Mouse (Mus musculus) layer of hippocampus, adult 18-20 months (tissue): ENCODE data around the gene Smim15. TPM values are rescaled to one million over a fixed set of nuclear protein-coding genes. Genes with fewer than 3 reads are reported as not detected.
A peak's percentile ranks its signal among the peaks of the same experiment; 100 is the strongest.

ENCODE experiments used
- DNase-seq, 2 experiments: peaks; one replicate each; pipeline ENCODE4 v3.0.0; 2022; ENCODE audit warnings: low spot score in 2 of 2
- long read RNA-seq: library from polyadenylated mRNA; stranded (forward); transcript quantifications from one replicate; pipeline ENCODE4 v2.0.0, GENCODE M21; 2021
- total RNA-seq, 2 experiments: library from RNA; stranded (reverse); gene quantifications; 2 replicates each; pipeline ENCODE4 v1.2.3; 2021

Gene Smim15
- 10 to 100 TPM; 58.2 to 59.3 TPM for total RNA-seq
- long read RNA-seq, transcript Smim15-205 (3 exons, 2,097 nt), result minor isoform, 5 of 29 reads
- long read RNA-seq, transcript Smim15-201 (3 exons, 1,918 nt), result major isoform, 20 of 29 reads
- long read RNA-seq, partial matches to known transcripts, result 0 of 29 reads
- long read RNA-seq, other reads (novel, unspliced or antisense), result 0 of 29 reads

GRCm38 (mm10) chr13:108044222-108044941 is at the start of gene Smim15:
TSS of gene Smim15 (plus strand) at chr13:108044446.
- DNase-seq, result peak; percentile 80 to 90

DNA sequence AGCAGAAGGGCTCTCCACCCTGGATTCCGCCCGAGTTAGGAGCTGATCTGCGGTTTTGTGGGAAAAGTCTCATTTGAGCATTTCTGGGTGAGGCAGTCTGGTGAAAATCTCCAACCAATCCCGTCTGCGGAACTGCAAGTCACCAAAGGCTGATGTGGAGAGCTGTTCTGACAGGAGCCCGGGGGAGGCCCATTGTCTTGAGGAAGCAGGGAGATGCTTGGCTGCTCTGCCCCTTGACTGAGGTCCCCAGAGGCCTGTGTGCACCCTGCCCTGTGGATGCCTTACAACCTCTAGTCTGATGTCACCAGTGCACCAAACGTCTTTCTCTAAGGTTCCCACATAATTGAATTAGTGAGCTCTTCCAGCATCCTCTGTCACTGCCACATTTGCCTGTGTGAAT is 49.0 kb upstream of the Smim15 start:
- DNase-seq, result no peak

- DNase-seq, result no peak
Measured at GRCm38 (mm10) chr13:107996301-107996700, 47.9 kb upstream of the Smim15 start.

DNA sequence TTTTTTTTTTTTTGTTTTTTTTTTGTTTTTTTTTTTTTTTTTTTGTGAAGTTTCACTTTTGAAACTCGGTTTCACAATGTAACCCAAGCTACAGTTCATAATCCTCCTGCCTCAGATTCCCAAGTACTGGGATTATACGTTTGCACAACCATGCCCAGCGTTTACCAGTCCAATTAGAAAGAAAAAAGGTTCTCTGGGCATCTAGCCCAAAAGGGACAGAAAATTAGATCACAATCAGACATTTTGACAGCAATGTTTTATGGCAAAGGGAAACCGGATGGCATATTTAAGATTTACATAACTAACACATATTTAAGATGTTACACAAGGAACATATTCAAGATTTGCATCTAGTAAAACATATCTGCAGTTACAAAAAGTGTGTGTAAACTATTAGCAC is 36.4 kb upstream of the Smim15 start:
- DNase-seq, result no peak

- DNase-seq, result no peak
Measured at GRCm38 (mm10) chr13:108013110-108013509, 31.1 kb upstream of the Smim15 start.

DNA sequence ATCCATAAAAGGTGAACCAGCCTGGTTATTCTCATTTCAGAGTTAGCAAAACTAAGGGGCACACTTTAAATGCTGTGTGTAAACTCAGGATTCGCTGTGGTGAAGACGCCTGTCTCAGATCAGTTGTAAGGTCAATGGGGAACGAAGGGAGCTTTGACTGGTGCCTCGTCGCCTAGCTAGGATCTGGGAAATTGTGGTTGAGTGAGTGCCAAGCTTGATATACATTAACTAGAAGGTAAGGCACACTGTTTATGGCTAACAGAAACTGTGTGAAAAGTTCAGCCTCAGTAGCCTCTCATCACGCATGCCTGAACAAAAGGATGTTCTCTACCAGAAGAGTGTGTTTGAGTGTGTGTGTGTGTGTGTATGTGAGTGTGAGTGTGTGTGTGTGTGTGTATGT is 30.4 kb upstream of the Smim15 start:
- no peak for DNase-seq

DNA sequence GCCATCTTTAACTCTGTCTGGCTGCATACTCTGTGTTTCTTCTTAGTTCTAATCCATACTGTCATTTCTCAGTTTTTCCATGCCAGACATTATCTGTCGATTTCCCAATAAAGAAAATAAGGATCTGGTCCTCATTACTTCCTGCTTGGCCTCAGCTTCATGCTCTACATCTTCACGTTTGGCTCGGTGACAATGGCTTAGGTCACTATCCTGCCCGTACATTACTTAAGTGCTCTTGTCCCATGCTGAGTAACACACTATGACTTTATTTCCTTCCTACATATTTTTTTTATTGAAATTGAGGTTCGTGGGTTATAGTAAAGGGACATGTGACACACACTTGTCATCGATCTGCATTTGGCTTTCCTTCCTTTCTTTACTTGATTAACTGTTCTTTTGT is 29.1 kb upstream of the Smim15 start:
- no peak for DNase-seq

DNA sequence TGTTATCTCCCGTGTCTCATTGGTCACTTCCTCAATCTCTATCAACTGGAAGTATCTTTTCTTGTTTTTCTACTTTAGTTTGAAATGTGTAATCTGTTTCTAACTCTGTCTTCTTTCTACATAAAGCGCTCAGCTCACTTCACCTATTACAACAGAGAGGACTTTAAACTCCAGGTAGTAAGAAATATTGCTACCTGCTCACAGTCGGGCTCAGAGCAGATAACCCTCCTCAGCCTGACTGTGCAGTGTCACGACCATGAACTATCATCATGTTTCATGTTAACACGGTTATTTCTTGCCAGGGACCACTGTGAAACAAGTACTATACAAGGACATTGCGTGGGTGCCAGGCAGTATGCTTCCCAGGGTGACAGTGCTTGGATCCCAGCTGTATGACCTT is 26.9 kb upstream of the Smim15 start:
- no peak for DNase-seq

- no peak for DNase-seq
Measured at GRCm38 (mm10) chr13:108025802-108026201, 18.4 kb upstream of the Smim15 start.

GRCm38 (mm10) chr13:108032789-108033188 is 11.5 kb upstream of the Smim15 start:
- DNase-seq, result no peak

- DNase-seq, result no peak
Measured at GRCm38 (mm10) chr13:108039375-108039774, 4.9 kb upstream of the Smim15 start.

GRCm38 (mm10) chr13:108039902-108040301 is 4.3 kb upstream of the Smim15 start:
- no peak for DNase-seq

- DNase-seq, result no peak
Measured at GRCm38 (mm10) chr13:108040451-108040850, 3.8 kb upstream of the Smim15 start.

DNA sequence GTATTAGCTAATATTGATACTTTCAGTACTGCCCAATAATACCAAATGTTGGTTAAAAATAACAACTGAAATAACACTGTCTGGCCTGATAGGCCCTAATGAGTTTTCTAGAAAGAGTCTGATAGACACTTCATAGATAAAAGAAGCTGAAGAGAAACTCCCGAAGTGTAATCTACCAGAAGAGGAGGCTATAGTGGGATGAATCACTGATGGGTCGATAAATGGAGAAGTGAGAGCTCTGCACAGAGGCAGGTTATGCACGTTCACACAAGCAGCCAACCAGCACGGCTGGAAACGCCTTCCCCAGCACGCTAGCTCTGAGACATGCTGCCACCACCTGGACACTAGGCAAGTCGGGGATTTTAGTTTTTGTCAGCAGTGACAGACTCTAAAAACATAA is 2.9 kb upstream of the Smim15 start:
- peak; percentile 68 to 78 for DNase-seq

- peak in 1 of 2 experiments; percentile 44 for DNase-seq
Measured at GRCm38 (mm10) chr13:108043431-108044221, 620 bp upstream of the Smim15 start.

GRCm38 (mm10) chr13:108045646-108046045 is 1.4 kb downstream of the Smim15 start:
- no peak for DNase-seq

GRCm38 (mm10) chr13:108046071-108046470 is 1.8 kb downstream of the Smim15 start:
- DNase-seq, result no peak

DNA sequence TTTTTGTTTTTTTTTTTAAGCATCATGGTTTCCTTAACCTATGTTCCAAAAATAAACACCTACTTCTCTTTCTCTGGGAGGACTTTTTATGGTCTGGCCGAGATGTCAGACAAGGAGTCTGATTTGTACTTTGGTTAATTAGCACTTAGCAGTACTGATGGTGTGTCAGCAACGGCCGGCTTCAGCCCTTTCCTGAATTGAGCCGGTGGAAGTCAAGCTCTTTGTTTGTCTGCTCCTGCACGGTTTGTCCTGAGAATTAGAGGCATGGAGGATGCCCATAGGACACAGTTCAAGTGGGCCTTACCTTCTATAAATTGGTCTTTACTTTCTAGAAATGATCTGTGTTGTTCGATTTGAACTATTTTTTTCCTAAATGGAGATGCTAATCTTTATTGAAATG is 2.6 kb downstream of the Smim15 start:
- no peak for DNase-seq

- DNase-seq, result peak in 1 of 2 experiments; percentile 43
Measured at GRCm38 (mm10) chr13:108047364-108047763, 3.1 kb downstream of the Smim15 start.

DNA sequence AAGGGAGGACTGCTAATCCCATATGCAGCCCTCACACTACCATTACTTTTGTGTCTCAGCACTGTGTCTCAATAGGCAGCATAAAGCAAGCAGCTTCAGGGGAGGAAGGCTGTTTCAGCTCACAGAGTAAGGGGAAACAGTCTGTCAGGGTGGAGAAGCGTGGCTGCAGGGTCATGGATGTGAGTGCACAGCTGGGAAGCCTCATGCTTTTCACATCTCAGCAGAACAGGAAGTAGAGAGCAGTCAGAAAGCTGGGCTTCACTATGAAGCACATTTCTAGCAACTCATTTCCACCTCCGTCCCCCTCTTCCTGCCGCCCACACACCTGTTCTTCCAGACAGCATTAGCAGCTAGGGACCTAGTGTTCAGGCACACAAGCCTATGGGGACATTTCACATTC is 12.7 kb downstream of the Smim15 start:
- no peak for DNase-seq

- peak in 1 of 2 experiments; percentile 64 for DNase-seq
Measured at GRCm38 (mm10) chr13:108060286-108060885, 16.1 kb downstream of the Smim15 start.
